Mouse (Mus musculus): ENCODE results near the gene Armc7. TPM values are rescaled to one million over a fixed set of nuclear protein-coding genes. Genes with fewer than 3 reads are reported as not detected.
"Not testable (repeated sequence)": the region's sequence is repeated elsewhere in the genome, so short reads cannot be mapped to it uniquely, and the experiment has no call there.

Gene Armc7
- total and polyA plus RNA-seq, 3 experiments = 6.3 to 17.1 (median 11.5) TPM

- DNase-seq = peak; percentile 92
Measured at GRCm38 (mm10) chr11:115491356-115492083, 16.1 kb downstream of the Armc7 start, which contains the start of gene Nt5c. TSS of gene Nt5c (minus strand) at chr11:115491862.

- no peak for DNase-seq
Measured at GRCm38 (mm10) chr11:115492387-115492786, 16.9 kb downstream of the Armc7 start.

GRCm38 (mm10) chr11:115496559-115496958 is 21.1 kb downstream of the Armc7 start:
- not testable (repeated sequence) for DNase-seq

GRCm38 (mm10) chr11:115502636-115503035 is 27.2 kb downstream of the Armc7 start:
- DNase-seq = no peak

GRCm38 (mm10) chr11:115506586-115506985 is 31.1 kb downstream of the Armc7 start:
- DNase-seq = no peak

GRCm38 (mm10) chr11:115508061-115508460 is 32.6 kb downstream of the Armc7 start:
- no peak for DNase-seq

GRCm38 (mm10) chr11:115509773-115510506 is 34.5 kb downstream of the Armc7 start:
- DNase-seq = no peak

- no peak for DNase-seq
Measured at GRCm38 (mm10) chr11:115510507-115510888, 35.0 kb downstream of the Armc7 start.

- no peak for DNase-seq
Measured at GRCm38 (mm10) chr11:115511121-115511520, 35.7 kb downstream of the Armc7 start.

- DNase-seq = no peak
Measured at GRCm38 (mm10) chr11:115512004-115512403, 36.5 kb downstream of the Armc7 start.

GRCm38 (mm10) chr11:115512407-115513183 is 37.1 kb downstream of the Armc7 start:
- peak; percentile 20 for DNase-seq

GRCm38 (mm10) chr11:115513271-115514237 is 38.1 kb downstream of the Armc7 start:
- peak; percentile 73 for DNase-seq

GRCm38 (mm10) chr11:115514238-115514663 is 38.8 kb downstream of the Armc7 start, which contains the start of gene Jpt1:
TSS of gene Jpt1 (minus strand) at chr11:115514387.
- peak; percentile 99 for DNase-seq

- DNase-seq = no peak
Measured at GRCm38 (mm10) chr11:115515021-115515420, 39.6 kb downstream of the Armc7 start.

- no peak for DNase-seq
Measured at GRCm38 (mm10) chr11:115516942-115517341, 41.5 kb downstream of the Armc7 start.

GRCm38 (mm10) chr11:115518693-115519092 is 43.2 kb downstream of the Armc7 start:
- no peak for DNase-seq

- no peak for DNase-seq
Measured at GRCm38 (mm10) chr11:115519581-115519980, 44.1 kb downstream of the Armc7 start.

GRCm38 (mm10) chr11:115520218-115520617 is 44.8 kb downstream of the Armc7 start:
- DNase-seq = no peak

GRCm38 (mm10) chr11:115521080-115521479 is 45.6 kb downstream of the Armc7 start:
- no peak for DNase-seq

- DNase-seq = no peak
Measured at GRCm38 (mm10) chr11:115522238-115522637, 46.8 kb downstream of the Armc7 start.

- no peak for DNase-seq
Measured at GRCm38 (mm10) chr11:115522703-115523102, 47.2 kb downstream of the Armc7 start.

Data from adrenal gland, adult 2 months (tissue).